Mouse (Mus musculus) v-Abl transformed pro-B cells (cell line): ENCODE results near the gene Mad1l1.

Experiments
- in situ Hi-C, 2 experiments: fragments of 400-800 bp; cut with MboI; formaldehyde crosslinking; loops; one replicate each; pipeline ENCODE4 v1.15.1; 2025; ENCODE audit not compliant: unreplicated experiment in 2 of 2

Mad1l1 gene

GRCm38 (mm10) chr5:140263754-140264749 lies 57.3 kb downstream of the Mad1l1 start:
- in situ Hi-C loops = no loop called here

DNA sequence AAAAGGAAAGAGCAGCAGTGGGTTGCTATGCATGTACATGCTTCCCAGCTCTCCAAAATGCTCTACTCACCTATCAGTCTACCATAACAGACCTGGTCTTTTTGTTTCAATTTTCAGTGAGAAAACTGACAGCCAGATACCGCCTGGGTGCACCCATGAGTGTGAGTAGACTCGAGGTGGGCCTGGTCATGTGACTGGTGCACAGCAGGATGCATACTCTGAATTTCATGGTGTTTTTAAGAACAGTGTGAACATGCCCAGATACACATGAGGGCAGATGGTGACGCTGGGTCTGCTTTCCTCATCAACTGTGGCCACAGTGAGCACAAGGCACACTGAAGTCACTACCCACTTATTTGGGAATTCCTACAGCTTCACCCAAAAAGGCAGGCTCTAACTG lies 59.0 kb downstream of the Mad1l1 start:
- in situ Hi-C loops = no loop called here

- in situ Hi-C loops = no loop called here
These were observed 60.0 kb downstream of the Mad1l1 start for GRCm38 (mm10) chr5:140261313-140261712.

- in situ Hi-C loops = loop anchor here in 1 of 2 experiments (5.0 kb wide), 1 partner anchor 36 kb away; no protein-coding TSS in a partner anchor
These were observed 62.7 kb downstream of the Mad1l1 start for GRCm38 (mm10) chr5:140258633-140259032.

DNA sequence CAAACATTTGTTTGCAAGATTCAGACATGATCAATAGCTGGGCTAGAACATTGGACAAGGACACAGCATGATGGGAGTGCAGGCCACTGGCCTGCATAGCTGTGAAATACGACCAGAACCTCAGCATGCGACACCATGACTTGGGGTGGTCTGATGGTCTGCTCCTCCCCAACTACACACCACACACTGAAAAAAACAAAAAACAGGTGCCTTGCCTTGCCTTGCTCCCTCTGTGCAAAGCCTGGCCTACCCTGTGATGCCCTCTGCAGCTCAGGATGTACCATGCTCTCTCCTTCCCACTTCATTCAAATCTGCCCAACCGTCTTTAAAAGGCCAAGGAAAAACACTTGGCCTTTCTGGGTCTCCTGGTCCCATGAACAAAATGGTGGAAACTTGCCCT lies 63.3 kb downstream of the Mad1l1 start:
- in situ Hi-C loops = loop anchor here in 1 of 2 experiments (5.0 kb wide), 1 partner anchor 36 kb away; no protein-coding TSS in a partner anchor

DNA sequence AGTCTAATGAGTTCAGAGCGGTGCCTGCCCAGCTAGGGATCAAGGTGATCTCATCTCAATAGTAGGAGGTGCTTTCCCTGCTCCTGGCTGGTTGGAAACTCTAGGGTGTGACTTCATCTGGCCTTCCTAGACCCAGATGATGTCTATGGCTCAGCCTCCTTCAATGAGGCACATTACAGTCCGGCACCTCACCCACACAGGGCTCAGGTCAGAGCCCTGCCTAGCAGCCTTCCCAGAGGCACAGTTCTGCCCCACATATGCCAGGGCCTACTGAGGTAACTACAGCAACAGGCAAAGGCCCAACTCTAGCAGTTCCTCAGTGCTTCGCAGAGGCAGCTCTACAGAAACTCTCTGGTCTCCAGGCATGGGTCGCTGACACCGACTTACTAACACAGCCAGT lies 63.9 kb downstream of the Mad1l1 start:
- in situ Hi-C loops = loop anchor here in 1 of 2 experiments (5.0 kb wide), 1 partner anchor 35 kb away; no protein-coding TSS in a partner anchor

DNA sequence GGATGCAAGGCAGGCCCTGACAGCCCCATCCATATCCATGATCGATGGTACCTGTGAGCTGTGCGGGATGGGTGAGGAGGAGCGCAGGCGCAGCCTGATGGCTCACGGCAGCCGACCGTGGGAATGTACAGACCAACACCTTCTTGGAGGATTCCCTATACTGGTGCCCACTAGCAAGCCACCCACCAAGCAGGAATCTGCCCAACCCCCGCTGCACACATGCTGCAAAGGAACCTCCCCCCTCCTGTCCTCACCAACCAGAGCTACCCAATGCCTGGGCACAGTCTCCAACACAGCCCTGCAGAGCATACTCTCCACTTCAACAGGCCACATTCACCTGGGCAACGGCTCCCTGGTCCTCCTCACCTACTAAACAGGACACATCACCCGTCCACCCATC lies 64.7 kb downstream of the Mad1l1 start:
- in situ Hi-C loops = loop anchor here in 1 of 2 experiments (5.0 kb wide), 1 partner anchor 34 kb away; no protein-coding TSS in a partner anchor

GRCm38 (mm10) chr5:140255265-140255664 lies 66.1 kb downstream of the Mad1l1 start:
- in situ Hi-C loops = loop anchor here in 1 of 2 experiments (5.0 kb wide), 1 partner anchor 33 kb away; no protein-coding TSS in a partner anchor

DNA sequence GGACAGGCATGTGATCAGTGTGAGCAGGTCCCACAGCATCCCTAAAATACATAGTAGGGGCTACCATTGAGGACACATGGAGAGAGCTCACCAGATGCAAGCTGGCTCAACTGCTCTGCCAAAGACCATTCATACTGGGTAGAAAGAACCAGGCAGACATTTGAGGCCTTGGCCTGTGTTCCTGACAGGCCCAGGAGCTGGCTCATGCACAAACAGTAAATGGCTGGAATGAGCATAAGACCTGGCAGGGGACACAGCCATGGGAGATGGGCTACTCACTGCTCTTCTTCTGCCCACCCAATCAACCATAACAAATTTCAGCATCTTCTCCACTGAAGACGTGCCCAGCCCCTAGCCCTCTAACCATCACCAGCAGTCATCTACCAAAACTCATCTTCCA lies 66.7 kb downstream of the Mad1l1 start:
- in situ Hi-C loops = loop anchor here (5.0 kb wide), 2 partner anchors 32 to 42 kb away; no protein-coding TSS in a partner anchor

DNA sequence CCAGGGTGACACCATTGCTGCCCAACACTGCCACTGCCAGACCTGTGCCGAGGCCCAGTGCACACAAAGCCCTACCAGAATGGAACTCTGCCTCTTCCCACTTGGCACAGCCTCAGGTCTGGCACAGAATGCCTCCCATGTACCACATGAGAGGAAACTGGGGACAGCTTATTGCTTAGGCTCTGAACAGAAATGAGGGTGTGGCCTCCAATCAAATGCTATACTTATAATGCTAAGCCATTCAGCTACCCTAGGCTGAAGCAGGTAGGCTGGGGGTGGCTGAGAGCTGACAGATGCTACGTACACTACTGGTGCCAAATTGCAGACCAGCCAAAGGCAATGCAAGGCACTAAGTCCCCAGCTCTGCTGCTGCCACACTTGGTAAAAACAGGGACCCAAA lies 69.4 kb downstream of the Mad1l1 start:
- in situ Hi-C loops = loop anchor here in 1 of 2 experiments (5.0 kb wide), 1 partner anchor 40 kb away; no protein-coding TSS in a partner anchor

GRCm38 (mm10) chr5:140250370-140250769 lies 71.0 kb downstream of the Mad1l1 start:
- in situ Hi-C loops = loop anchor here in 1 of 2 experiments (5.0 kb wide), 1 partner anchor 38 kb away; no protein-coding TSS in a partner anchor

- in situ Hi-C loops = loop anchor here in 1 of 2 experiments (5.0 kb wide), 1 partner anchor 37 kb away; no protein-coding TSS in a partner anchor
These were observed 71.8 kb downstream of the Mad1l1 start for GRCm38 (mm10) chr5:140249359-140250062.

- in situ Hi-C loops = no loop called here
These were observed 73.3 kb downstream of the Mad1l1 start for GRCm38 (mm10) chr5:140248101-140248500.

DNA sequence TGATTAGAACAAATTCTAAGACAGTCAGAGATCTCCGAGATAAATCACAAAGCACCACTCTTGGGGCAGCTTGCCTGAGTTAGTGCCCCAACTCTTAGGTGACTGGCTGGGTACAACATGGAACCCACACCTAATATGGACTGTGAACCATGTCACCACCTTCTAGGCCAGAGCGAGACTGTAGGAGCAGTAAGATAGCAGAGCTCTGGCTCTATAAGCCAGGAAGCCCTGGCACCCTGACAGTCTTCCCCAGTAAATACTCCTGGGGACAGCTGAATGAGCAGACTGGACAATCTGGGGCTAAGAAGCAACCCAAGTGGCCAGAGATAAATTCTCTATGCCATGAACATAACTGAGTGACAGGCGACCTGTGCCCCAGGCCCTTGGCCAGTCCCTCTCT lies 81.1 kb downstream of the Mad1l1 start:
- in situ Hi-C loops = no loop called here

GRCm38 (mm10) chr5:140238880-140239279 lies 82.5 kb downstream of the Mad1l1 start:
- in situ Hi-C loops = no loop called here

GRCm38 (mm10) chr5:140230818-140231217 lies 90.5 kb downstream of the Mad1l1 start:
- in situ Hi-C loops = no loop called here

- in situ Hi-C loops = no loop called here
These were observed 93.0 kb downstream of the Mad1l1 start for GRCm38 (mm10) chr5:140228306-140228705.

DNA sequence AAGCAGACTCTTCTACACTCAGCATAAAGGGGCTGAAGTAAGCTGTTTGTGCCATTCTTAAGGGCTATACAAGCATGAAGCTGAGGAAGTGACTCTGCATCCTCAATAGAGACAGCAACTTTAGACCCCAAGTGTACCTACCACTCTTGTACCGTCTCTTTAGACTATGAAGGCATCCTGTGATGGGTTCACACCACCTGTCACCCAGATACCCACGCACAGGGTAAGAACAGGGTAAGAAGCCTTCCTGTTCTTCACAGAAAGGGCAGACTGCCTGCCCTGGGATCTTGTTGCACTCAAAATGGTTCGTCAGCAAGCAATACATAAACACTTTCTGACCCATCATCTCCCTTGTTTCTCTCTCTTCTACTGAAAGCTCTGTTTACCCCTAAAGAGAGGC lies 94.5 kb downstream of the Mad1l1 start:
- in situ Hi-C loops = no loop called here

GRCm38 (mm10) chr5:140225881-140226280 lies 95.5 kb downstream of the Mad1l1 start:
- in situ Hi-C loops = no loop called here

DNA sequence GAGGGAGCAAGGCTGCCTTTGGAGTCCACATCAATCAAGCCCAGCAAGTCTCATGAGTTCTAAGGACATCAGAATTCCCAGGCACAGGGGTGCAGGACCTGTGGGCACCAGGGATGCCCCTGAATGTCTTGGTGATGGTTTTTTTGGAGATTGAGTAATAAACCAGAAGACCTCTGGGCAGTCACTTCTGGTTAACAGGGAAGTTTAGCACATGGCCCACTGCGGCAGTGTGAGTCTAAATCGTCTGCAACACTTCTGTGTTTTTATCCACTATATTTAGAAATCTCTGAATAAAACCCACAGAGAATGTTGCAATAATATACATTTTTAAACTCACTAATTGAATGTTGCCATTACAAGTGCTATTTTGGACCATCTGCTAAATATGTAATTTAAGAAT lies 96.2 kb downstream of the Mad1l1 start:
- in situ Hi-C loops = no loop called here
